Mouse (Mus musculus) adrenal gland, postnatal 4 days (tissue): ENCODE measurements around the gene Irak4. TPM values are rescaled to one million over a fixed set of nuclear protein-coding genes. Genes with fewer than 3 reads are reported as not detected.
A peak's percentile ranks its signal among the peaks of the same experiment; 100 is the strongest.

ENCODE experiments used
- DNase-seq, 2 experiments: peaks; one replicate each; pipeline ENCODE4 v3.0.0; 2021 to 2022; ENCODE audit warnings: low spot score in 2 of 2, mixed read lengths in 2 of 2
- total RNA-seq, 2 experiments: library from RNA; stranded (reverse); gene quantifications; 2 replicates each; pipeline ENCODE4 v1.2.3; 2021

Irak4 gene
- total RNA-seq, 2 experiments from 2014 or later, result 14.6 to 14.9 TPM

DNA sequence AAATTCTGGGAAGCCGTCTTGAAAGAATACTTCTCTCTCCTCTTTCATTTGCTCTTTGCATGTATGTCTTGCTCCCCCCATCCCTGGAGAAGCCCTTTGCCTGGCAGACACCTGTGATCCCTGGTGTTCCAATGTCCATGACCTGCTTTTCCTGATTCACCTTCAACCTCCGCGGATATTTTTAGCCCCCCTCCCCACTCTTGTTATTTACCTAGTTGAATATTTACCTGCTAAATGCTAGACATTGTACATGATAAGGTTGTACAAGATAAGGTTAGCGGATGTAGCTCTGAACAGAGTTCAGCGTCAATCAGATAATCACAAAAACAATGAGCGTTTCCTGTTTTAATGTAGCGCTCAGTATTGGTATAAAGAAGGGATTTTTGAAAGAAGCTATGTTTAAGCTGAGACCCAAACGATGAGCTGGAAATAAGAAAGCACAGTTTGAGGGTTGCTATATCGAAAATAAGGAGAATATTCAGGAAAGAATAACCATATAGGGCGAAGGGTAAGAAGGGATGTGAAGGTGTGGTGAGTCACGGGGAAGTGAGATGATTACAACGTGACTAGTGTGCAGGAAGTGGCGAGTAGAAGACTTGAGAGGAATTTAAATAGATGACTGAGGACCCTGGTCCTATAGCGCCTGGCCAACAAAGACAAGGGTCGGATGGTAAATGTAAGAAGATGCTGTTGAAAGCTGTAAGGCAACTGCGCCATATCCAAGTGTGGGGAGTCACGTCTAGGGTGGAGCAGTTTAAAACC, 15.6 kb downstream of the Irak4 start:
- no peak for DNase-seq

DNA sequence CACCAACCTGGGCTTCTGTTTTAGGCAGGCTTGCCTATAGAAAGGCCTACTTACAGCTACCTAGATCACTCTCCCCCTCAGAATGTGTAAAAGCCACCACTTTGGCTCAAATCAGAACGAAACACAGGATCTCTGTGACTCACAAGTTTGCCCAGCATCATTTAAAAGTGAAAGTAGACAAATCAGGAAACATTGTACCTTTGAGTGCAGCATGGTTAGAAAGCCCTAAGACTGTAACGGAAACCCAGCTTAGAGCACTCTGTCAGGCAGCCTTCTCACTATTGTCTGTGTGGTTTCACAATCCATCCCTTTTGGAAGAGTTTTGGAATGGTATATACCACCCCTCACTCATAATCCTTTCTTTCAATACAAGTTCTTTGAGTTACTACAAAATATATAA, 21.5 kb downstream of the Irak4 start:
- no peak for DNase-seq

DNA sequence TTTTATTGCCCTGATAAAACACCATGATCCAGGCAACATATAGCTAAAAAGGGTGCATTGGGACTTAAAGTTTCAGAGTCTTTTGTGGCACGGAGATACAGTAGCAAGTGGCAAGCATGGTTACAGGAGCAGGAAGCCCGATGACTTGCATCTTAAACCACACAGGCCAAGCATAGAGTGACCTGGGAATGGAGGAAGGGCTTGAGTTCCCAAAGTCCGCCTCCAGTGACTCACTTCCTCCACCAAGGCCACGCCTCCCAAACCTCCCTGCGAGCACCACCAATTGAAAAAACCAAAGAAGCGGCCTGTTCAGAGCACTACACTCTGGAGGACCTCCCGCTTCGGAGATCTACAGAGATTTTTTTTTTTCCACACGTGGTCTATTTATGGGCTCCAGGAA, 22.4 kb downstream of the Irak4 start:
- no peak for DNase-seq

GRCm38 (mm10) chr15:94568496-94569182, 25.2 kb downstream of the Irak4 start:
- no peak for DNase-seq

- DNase-seq, result no peak
Measured at GRCm38 (mm10) chr15:94571501-94571900, 28.1 kb downstream of the Irak4 start.

- DNase-seq, result no peak
Measured at GRCm38 (mm10) chr15:94572746-94573145, 29.3 kb downstream of the Irak4 start.

- no peak for DNase-seq
Measured at GRCm38 (mm10) chr15:94574566-94575268, 31.3 kb downstream of the Irak4 start.

GRCm38 (mm10) chr15:94582000-94582593, 38.7 kb downstream of the Irak4 start:
- DNase-seq, result no peak

DNA sequence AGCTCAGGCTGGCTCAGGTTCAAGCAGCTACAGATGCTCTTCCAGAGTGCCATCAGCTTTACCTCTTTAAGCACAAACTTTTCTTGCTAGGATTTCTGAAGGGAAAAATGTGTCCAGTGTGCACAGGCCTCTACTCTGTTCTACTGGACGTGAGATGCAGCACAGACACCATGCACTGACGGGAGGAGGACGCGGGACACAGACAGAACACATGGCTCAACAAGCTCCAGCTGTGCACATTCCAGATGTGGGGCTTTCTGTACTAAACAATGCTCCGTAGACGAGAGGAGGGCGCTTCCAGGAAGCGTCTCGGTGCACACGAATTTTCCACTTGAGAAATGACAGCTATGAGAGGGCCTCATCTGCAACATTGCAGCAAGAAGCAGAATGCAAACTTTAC, 39.7 kb downstream of the Irak4 start:
- DNase-seq, result no peak

GRCm38 (mm10) chr15:94584738-94585137, 41.3 kb downstream of the Irak4 start:
- no peak for DNase-seq

DNA sequence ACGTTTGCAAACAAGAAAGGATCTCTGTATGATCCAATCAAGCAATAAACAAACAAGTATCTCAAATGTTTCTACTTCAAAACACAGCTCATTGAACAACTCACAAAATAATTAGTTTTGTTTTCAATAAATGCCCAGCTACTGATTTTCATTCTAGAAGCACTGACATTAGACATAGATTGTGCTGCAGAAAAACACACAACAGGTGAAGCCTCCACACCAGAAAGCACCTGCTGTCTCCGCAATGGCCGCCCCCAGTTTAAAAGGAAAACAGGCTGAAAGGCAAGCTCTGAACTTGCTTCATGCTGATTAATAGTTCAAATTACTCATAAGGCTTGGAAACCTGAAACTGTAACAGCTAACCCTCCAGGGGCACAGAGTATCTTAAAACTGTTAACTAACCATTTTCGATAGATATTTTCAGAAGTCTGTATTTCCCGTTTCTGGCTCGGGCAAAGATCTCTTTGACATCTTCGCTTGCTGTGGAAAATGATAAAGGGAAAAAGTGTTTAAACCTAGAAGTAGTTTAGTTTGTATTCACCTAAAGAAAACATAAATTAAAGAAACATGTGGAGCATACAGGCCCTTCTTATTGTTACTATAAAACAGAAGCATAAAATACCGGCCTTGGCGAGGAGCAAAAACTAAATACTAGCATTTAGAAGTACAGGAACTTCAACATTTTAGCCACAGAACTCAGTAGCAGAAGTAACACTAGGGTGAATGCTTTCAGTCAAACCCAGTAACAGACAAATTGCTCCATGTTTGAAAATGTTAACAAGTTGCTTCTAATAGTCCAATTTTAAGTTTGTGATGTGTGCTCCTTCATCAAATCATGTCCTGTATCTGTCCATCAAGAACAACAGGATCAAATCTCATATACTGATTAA, 44.6 kb downstream of the Irak4 start:
- no peak for DNase-seq

- DNase-seq, result peak; percentile 96
Measured at GRCm38 (mm10) chr15:94589219-94590075, 46.0 kb downstream of the Irak4 start, which contains the start of gene Twf1. Twf1 (minus strand) TSS chr15:94589889.

- no peak for DNase-seq
Measured at GRCm38 (mm10) chr15:94590083-94590482, 46.6 kb downstream of the Irak4 start.

DNA sequence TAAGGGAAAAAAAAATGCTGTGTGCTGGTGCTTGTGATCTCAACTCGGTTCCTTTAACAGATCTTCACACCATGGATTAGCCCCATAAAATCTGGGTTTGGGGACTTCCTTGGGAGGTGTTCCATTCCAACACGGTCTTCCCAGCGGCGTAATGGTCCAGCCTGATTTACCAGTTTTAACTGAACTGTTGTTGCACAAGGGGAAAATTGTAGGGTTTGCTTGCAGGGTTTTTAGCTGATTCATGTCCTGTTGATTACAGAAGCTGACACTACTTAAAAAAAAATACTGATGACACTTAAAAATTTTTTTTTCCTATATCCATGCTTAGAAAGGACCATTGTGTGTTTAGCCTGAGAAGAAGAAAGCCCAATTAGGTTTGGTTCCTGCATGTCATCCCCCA, 47.9 kb downstream of the Irak4 start:
- no peak for DNase-seq

GRCm38 (mm10) chr15:94593586-94593985, 50.1 kb downstream of the Irak4 start:
- no peak for DNase-seq

DNA sequence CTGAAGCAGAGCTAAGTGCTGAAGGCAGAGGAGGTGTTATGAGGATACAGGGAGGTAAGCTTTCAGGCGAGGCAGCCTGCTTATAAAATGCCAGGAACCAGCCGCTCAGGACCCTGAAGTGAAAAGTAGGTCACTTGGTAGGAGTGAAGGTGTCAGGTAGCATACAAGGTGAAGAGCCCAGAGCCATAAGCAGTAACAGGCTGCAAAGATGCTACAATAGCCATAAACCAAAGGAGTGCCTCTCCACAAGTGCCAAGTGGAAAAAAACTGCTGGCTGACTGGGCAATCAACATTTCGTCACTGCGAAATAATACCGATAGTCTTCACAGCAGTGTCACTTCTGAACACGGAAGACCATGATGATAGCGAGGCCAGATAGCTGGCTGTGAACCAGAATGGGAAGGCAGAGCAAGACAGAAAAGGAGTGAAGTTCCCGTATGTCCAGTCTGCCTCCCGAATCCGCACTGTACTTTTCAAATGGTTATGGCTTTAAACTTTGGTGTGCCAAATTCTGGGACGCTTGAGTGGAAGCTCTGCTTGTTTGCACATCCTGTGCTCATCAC, 56.8 kb downstream of the Irak4 start:
- no peak for DNase-seq

DNA sequence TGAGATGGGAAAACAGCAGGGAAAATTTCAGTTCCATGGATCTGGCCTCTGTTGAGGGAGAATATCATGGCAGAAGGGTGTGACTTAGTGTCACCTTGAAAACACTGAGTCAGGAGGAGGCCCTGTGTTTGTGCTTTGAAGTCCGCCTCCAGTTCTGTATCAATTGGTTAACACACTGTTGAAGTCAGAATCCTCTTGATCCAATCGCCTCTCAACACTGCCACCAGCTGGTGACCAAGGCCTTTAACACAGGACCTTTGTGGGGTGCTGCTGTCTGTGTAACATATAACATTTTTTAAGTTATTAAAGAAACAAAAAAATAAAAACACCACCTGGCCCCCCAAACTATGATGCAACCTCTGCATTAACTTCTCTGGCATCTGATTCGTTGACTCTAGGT, 57.9 kb downstream of the Irak4 start:
- no peak for DNase-seq

DNA sequence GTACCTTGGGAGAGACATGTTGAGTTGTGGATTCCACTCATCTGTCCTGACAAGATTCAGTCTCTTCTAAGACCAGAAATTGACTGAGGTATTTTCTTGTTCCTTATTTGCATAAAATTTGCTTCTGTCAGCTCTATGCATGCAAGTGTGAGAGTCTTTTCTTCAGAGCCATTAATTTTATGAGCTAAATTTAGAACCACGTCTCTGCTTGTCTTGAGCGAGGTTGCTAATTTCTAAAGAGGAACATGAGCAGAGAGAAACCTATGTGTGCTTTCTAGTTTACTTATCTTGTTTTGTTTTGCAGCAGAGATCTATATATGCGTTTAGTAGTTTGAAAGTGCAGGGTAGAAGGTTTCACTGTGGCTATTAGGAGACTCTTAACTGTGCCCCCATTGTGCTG, 59.0 kb downstream of the Irak4 start:
- DNase-seq, result no peak

- no peak for DNase-seq
Measured at GRCm38 (mm10) chr15:94607768-94608167, 64.3 kb downstream of the Irak4 start.
